Mouse (Mus musculus): ENCODE measurements around the gene Klhl32. TPM values are rescaled to one million over a fixed set of nuclear protein-coding genes. Genes with fewer than 3 reads are reported as not detected.
"Not testable (repeated sequence)": the region's sequence is repeated elsewhere in the genome, so short reads cannot be mapped to it uniquely, and the experiment has no call there.

Gene Klhl32
- polyA plus RNA-seq (2014; fragmentation: Nextera tagmentation; extraction: Ambion mirVana) = 5.7 and 7.5 TPM in 2 replicates

DNA sequence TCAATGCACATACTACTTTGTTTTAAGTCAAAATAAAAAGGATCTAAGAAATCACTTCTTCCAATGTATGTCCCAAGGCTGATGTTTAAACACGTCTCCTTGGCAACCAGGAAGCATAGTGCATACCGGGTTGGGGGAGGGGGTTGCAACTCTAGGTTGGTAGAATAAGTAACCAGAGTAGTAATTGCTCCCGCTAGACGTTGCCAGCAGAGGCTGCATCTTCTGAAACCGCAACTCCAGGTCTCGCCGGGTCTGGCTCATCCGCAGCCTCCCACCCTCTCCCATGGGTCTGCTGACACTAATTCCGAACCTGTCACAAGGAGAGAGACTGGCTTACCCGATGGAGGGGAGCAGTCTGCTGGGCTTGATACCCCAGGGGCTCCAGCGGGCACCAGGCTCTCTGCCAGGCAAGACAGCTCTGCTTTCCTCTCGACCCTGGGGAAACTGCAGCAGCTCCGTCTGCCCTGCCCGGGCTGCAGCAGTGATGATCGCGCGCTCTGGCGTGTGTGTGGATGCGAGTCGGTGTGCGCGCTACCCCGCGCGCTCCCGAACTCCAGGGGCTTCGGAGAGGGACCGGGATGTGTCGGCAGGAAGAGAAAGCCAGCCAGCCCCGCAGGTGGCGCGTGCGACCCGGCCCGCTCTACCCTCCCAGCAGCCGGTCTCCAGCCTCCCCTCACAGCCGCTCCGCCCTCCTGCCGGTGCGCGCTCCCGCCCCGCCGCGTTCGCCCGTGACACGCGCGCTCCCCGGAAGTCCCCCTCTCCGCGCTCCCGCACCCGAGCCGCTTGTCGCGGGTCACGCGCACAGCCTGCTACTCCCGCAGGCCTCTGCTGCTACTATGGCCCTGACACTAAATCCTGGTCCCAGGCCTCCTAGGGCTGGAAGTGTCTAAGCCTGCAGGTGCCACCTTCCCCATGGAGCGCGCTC is at the start of gene Klhl32:
TSS of gene Klhl32 (minus strand) at position 724 of the 925 bp plus-strand sequence.
- H3K4me3 ChIP-seq (ENCODE audit: low read depth, low read length) = peak within 1 kb of the TSS; percentile 60
- DNase-seq (ENCODE audit: low spot score) (peak; percentile 92), ATAC-seq (replicated peaks; ENCODE audit: low FRiP score) (peak; percentile 95)
- peak within 1 kb of the TSS; percentile 68 for H3K9ac ChIP-seq (ENCODE audit: low read length)
- peaks cover 8% of the 10 kb centered on the region for H3K4me1 ChIP-seq (replicated peaks; ENCODE audit: control insufficient read depth, insufficient read depth, low read length)
- peak within 1 kb of the TSS; percentile 84 for H3K27ac ChIP-seq (ENCODE audit: low read depth, low read length)
- H3K9me3 ChIP-seq (ENCODE audit: control insufficient read depth, low read length) = no peaks in the 10 kb centered on the region
- no peaks in the 10 kb centered on the region for H3K36me3 ChIP-seq (ENCODE audit: control insufficient read depth, insufficient read depth, low read length)
- H3K4me2 ChIP-seq (ENCODE audit: low read depth, low read length, severe bottlenecking) = peak within 1 kb of the TSS; percentile 70
- no peaks in the 10 kb centered on the region for H3K27me3 ChIP-seq (ENCODE audit: control insufficient read depth, insufficient read depth, low read length)
- under 1% methylated on average over 50 of the region's 63 CpGs for WGBS

DNA sequence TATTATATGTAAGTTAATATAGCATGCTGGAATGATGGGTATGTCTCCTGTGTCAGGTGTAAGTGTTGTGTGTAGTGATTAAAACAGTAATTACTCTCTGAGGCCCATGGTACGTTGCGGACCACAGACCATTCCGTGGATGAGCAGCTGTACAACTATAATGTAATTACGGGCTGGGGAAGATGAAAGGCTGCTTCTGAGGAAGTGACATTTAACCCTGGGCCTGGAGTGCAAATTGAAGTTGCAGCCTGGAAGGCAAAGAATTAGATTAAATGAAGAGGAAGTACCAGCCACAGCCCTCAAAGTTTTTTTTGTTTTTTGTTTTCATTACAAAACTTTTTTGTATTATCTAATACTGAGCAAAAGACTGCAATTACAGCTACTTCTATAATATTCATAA is 48.2 kb upstream of the Klhl32 start:
- no peak overlapping the region for H3K9ac ChIP-seq (ENCODE audit: low read length)
- no peaks in the 10 kb centered on the region for H3K9me3 ChIP-seq (ENCODE audit: control insufficient read depth, low read length)
- no peak for DNase-seq (ENCODE audit: low spot score)

DNA sequence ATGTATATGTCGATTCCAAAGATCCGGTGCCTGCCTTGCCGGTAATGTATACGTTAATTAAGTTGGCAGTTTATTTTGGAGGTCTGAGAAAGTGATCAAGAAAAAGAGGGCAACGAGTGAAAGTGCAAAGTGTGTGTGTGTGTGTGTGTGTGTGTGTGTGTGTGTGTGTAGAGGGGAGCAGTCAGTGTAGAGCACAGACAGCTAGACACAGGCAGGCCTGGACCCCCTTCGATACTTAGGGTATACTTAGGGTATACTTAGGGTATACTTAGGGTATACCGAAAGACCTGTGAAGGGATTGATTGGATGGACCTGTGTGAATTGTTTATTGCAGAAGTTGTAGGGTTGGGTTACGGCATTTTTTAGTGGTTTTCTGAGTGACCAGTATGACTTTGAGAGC is 47.7 kb upstream of the Klhl32 start:
- 35% methylated on average over 8 of the region's 8 CpGs for WGBS
- H3K4me1 ChIP-seq (replicated peaks; ENCODE audit: control insufficient read depth, insufficient read depth, low read length) = 0 out of 2 replicates have a peak, but pooled peaks cover 2% of the 10 kb centered on the region
- ATAC-seq (replicated peaks; ENCODE audit: low FRiP score) = 0 out of 2 replicates have a peak, but pooled peaks have one; percentile 20
- peak overlapping the region; percentile 66 for H3K4me3 ChIP-seq (ENCODE audit: low read depth, low read length)
- H3K27ac ChIP-seq (ENCODE audit: low read depth, low read length) = no peak overlapping the region
- H3K36me3 ChIP-seq (ENCODE audit: control insufficient read depth, insufficient read depth, low read length) = peaks cover 3% of the 10 kb centered on the region; the same call in 1 of the 2 replicates
- peak overlapping the region; percentile 70 for H3K9ac ChIP-seq (ENCODE audit: low read length)
- no peaks in the 10 kb centered on the region for H3K9me3 ChIP-seq (ENCODE audit: control insufficient read depth, low read length)
- no peak for DNase-seq (ENCODE audit: low spot score)
- no peaks in the 10 kb centered on the region for H3K27me3 ChIP-seq (ENCODE audit: control insufficient read depth, insufficient read depth, low read length)
- H3K4me2 ChIP-seq (ENCODE audit: low read depth, low read length, severe bottlenecking) = peak overlapping the region; percentile 66

More for the DNA sequence above, 48.2 kb upstream of the Klhl32 start:
- H3K4me2 ChIP-seq (ENCODE audit: low read depth, low read length, severe bottlenecking) = peak overlapping the region; percentile 66; the same call in 1 of the 2 replicates
- H3K27ac ChIP-seq (ENCODE audit: low read depth, low read length) = no peak overlapping the region
- 0 out of 2 replicates have a peak overlapping the region, but pooled peaks have one; percentile 2 for H3K4me3 ChIP-seq (ENCODE audit: low read depth, low read length)
- H3K27me3 ChIP-seq (ENCODE audit: control insufficient read depth, insufficient read depth, low read length) = no peaks in the 10 kb centered on the region
- 42% methylated on average over 4 of the region's 4 CpGs for WGBS
- ATAC-seq (replicated peaks; ENCODE audit: low FRiP score) = no peak
- H3K36me3 ChIP-seq (ENCODE audit: control insufficient read depth, insufficient read depth, low read length) = peaks cover 3% of the 10 kb centered on the region; the same call in 1 of the 2 replicates
- 0 out of 2 replicates have a peak, but pooled peaks cover 2% of the 10 kb centered on the region for H3K4me1 ChIP-seq (replicated peaks; ENCODE audit: control insufficient read depth, insufficient read depth, low read length)

DNA sequence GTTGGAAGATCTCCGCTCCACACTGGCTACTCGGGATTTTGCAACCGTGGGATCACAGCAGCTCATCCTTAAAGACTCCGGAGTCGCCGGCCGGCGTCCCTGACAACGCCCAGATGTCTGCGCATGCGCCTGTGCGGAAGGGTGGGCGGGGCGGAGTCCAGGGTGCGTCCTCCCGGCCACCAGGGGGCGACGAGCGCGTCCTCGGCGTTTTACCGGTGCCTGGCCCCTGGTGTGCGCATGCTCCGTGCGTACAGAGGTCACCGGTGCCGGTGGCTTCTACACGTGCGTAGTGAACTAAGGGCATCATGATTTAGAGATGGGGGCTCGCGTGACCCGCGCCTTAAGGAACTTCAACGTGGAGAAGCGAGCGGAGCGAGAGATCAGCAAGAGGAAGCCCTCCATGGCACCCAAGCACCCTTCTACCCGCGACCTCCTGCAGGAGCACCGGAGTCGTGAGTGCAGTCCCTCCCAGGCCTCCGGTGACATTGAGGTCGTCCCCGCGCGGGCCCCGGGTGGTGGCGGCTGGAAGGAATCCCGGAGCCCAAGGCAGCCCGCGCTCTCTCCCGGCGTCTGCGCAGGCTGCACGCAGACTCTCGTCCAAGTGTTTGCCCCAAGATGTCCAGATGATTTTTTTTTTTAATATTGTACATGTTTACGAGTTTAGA is 47.1 kb upstream of the Klhl32 start, which contains the start of gene Ndufaf4:
TSS of gene Ndufaf4 (plus strand) at position 233 of the 665 bp plus-strand sequence.
- under 1% methylated on average over 55 of the region's 58 CpGs for WGBS

DNA sequence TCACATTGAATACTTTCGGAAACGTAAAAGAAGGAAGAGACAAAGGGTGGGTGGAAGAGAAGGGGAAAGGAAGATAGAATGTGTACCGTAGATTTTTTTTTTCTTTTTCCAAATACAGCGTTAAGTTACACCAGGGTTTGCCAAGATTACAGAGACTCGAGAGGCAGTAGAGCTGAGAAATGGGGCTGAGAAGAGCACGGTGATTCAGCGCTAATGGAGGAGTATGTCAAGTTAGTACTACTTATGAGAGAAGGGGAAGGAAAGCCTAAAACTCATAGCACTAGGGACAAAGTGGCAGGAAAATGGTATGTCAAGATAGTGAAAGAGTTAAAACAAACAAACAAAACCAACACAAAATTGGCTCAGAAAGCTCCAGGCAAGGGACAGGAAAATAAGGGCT is 46.4 kb upstream of the Klhl32 start:
- 25% methylated on average over 7 of the region's 7 CpGs for WGBS
- H3K4me1 ChIP-seq (replicated peaks; ENCODE audit: control insufficient read depth, insufficient read depth, low read length) = 0 out of 2 replicates have a peak, but pooled peaks cover 2% of the 10 kb centered on the region
- no peaks in the 10 kb centered on the region for H3K27me3 ChIP-seq (ENCODE audit: control insufficient read depth, insufficient read depth, low read length)
- no peaks in the 10 kb centered on the region for H3K9me3 ChIP-seq (ENCODE audit: control insufficient read depth, low read length)
- no peaks in the 10 kb centered on the region; the same call in 1 of the 2 replicates for H3K36me3 ChIP-seq (ENCODE audit: control insufficient read depth, insufficient read depth, low read length)
- ATAC-seq (replicated peaks; ENCODE audit: low FRiP score) (peak; percentile 26), DNase-seq (ENCODE audit: low spot score) (no peak)
- peak overlapping the region; percentile 37 for H3K9ac ChIP-seq (ENCODE audit: low read length)
- H3K4me3 ChIP-seq (ENCODE audit: low read depth, low read length) = peak overlapping the region; percentile 66
- no peak overlapping the region for H3K27ac ChIP-seq (ENCODE audit: low read depth, low read length)
- peak overlapping the region; percentile 66 for H3K4me2 ChIP-seq (ENCODE audit: low read depth, low read length, severe bottlenecking)

More for the DNA sequence above, 47.1 kb upstream of the Klhl32 start, which contains the start of gene Ndufaf4:
- H3K27ac ChIP-seq (ENCODE audit: low read depth, low read length) = no peak within 1 kb of the TSS
- H3K27me3 ChIP-seq (ENCODE audit: control insufficient read depth, insufficient read depth, low read length) = no peaks in the 10 kb centered on the region
- H3K4me1 ChIP-seq (replicated peaks; ENCODE audit: control insufficient read depth, insufficient read depth, low read length) = 0 out of 2 replicates have a peak, but pooled peaks cover 2% of the 10 kb centered on the region
- H3K4me2 ChIP-seq (ENCODE audit: low read depth, low read length, severe bottlenecking) = peak within 1 kb of the TSS; percentile 66
- H3K9me3 ChIP-seq (ENCODE audit: control insufficient read depth, low read length) = no peaks in the 10 kb centered on the region
- DNase-seq (ENCODE audit: low spot score) (peak; percentile 99), ATAC-seq (replicated peaks; ENCODE audit: low FRiP score) (peak; percentile 97)
- H3K4me3 ChIP-seq (ENCODE audit: low read depth, low read length) = peak within 1 kb of the TSS; percentile 66
- H3K9ac ChIP-seq (ENCODE audit: low read length) = peak within 1 kb of the TSS; percentile 70
- peaks cover 3% of the 10 kb centered on the region; the same call in 1 of the 2 replicates for H3K36me3 ChIP-seq (ENCODE audit: control insufficient read depth, insufficient read depth, low read length)

DNA sequence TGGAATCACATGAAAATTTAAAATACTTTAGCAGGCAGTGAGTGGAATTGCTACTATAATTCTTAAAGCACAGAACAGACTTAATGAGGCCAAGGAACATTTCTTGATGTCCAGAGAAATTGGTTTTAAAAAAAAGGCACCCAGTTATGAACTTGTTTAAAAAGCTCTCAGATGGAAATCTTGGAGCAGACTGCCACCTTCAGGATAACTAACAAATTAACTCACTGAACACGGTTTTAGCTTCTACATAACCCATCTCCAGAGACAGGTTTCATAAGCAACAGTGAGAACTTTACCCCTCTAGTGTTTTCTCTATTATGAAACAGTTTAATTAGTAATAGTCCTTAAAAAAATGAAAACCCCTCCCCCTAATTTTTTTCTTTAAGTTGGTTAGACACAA is 45.9 kb upstream of the Klhl32 start:
- no peaks in the 10 kb centered on the region; the same call in 1 of the 2 replicates for H3K36me3 ChIP-seq (ENCODE audit: control insufficient read depth, insufficient read depth, low read length)
- 0% methylated on average over 1 of the region's 1 CpGs for WGBS
- H3K4me3 ChIP-seq (ENCODE audit: low read depth, low read length) = no peak overlapping the region
- no peak overlapping the region for H3K27ac ChIP-seq (ENCODE audit: low read depth, low read length)
- DNase-seq (ENCODE audit: low spot score) = no peak
- H3K27me3 ChIP-seq (ENCODE audit: control insufficient read depth, insufficient read depth, low read length) = no peaks in the 10 kb centered on the region
- H3K9ac ChIP-seq (ENCODE audit: low read length) = no peak overlapping the region
- H3K9me3 ChIP-seq (ENCODE audit: control insufficient read depth, low read length) = no peaks in the 10 kb centered on the region
- H3K4me2 ChIP-seq (ENCODE audit: low read depth, low read length, severe bottlenecking) = no peak overlapping the region; the same call in 1 of the 2 replicates
- ATAC-seq (replicated peaks; ENCODE audit: low FRiP score) = peak; percentile 37; the same call in 1 of the 2 replicates
- H3K4me1 ChIP-seq (replicated peaks; ENCODE audit: control insufficient read depth, insufficient read depth, low read length) = 0 out of 2 replicates have a peak, but pooled peaks cover 2% of the 10 kb centered on the region

DNA sequence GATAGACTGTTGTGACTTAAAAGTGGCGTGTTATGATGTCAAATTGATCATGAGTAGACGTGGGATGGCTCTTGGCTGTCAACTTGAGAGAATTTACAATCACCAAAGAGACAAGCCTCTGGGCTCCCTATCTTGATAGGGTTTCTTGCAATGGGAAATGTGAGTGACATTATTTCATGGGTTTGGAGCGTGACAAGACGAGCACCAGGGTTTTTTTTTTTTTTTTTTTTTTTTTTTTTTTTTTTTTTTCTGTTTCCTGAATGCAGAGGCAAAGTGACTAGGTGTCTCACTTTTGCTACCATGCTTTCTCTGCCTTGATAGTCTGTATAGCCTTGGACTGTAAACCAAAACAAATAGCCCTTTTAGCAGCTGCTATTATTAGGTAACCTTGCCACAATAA is 43.7 kb upstream of the Klhl32 start:
- ATAC-seq (replicated peaks; ENCODE audit: low FRiP score) = no peak
- H3K4me3 ChIP-seq (ENCODE audit: low read depth, low read length) = no peak overlapping the region
- H3K4me2 ChIP-seq (ENCODE audit: low read depth, low read length, severe bottlenecking) = no peak overlapping the region
- H3K36me3 ChIP-seq (ENCODE audit: control insufficient read depth, insufficient read depth, low read length) = no peaks in the 10 kb centered on the region
- H3K4me1 ChIP-seq (replicated peaks; ENCODE audit: control insufficient read depth, insufficient read depth, low read length) = 0 out of 2 replicates have a peak, but pooled peaks cover 2% of the 10 kb centered on the region
- no peak for DNase-seq (ENCODE audit: low spot score)
- H3K9me3 ChIP-seq (ENCODE audit: control insufficient read depth, low read length) = peaks cover 4% of the 10 kb centered on the region; the same call in 1 of the 2 replicates
- no peaks in the 10 kb centered on the region for H3K27me3 ChIP-seq (ENCODE audit: control insufficient read depth, insufficient read depth, low read length)
- no peak overlapping the region for H3K9ac ChIP-seq (ENCODE audit: low read length)
- 84% methylated on average over 4 of the region's 4 CpGs for WGBS
- no peak overlapping the region for H3K27ac ChIP-seq (ENCODE audit: low read depth, low read length)

DNA sequence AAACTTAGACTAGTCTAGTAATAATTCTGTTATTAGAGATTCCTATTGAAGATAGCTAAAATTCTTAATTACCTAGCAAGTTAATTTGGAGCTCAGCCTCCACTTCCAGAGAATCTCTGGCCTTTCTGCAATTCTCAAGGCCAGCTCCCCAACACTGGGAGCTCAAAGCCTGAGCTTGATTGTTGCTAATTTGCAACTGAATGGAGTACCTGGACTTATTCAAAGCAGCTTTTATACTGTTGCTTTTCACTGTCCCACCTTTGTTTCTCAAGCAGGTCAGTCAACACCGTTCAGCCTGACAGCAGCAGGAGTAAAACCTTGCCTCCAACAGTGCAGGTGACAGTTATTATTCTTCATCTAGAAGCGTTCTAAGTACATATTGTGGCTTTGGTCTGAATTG is 41.4 kb upstream of the Klhl32 start:
- H3K36me3 ChIP-seq (ENCODE audit: control insufficient read depth, insufficient read depth, low read length); H3K4me2 ChIP-seq (ENCODE audit: low read depth, low read length, severe bottlenecking); H3K27ac ChIP-seq (ENCODE audit: low read depth, low read length); DNase-seq (ENCODE audit: low spot score); H3K9me3 ChIP-seq (ENCODE audit: control insufficient read depth, low read length); ATAC-seq (replicated peaks; ENCODE audit: low FRiP score); H3K9ac ChIP-seq (ENCODE audit: low read length); H3K4me3 ChIP-seq (ENCODE audit: low read depth, low read length); H3K27me3 ChIP-seq (ENCODE audit: control insufficient read depth, insufficient read depth, low read length); H3K4me1 ChIP-seq (replicated peaks; ENCODE audit: control insufficient read depth, insufficient read depth, low read length): not testable (repeated sequence)
- 69% methylated on average over 2 of the region's 2 CpGs for WGBS
